Comparison of ENCODE assay signal across 8 mouse cellular contexts in genomic region chr2:72475797-72476485, GRCm38 (mm10). TPM values are rescaled to one million over a fixed set of nuclear protein-coding genes. Genes with fewer than 3 reads are reported as not detected.
DNase-seq lines count a peak whose midpoint lies in the region; ATAC-seq lines count a peak whose summit lies in the region.

Cdca7 (plus strand) TSS chr2:72476159.

- peak; percentile 70 for ATAC-seq in inflammation-experienced regulatory T-cells, adult 6 months
- peak; percentile 69 for ATAC-seq in megakaryocyte progenitor cell, adult 5-6 weeks (replicated peaks; ENCODE audit: poor library complexity)

- intact Hi-C loops in gastrocnemius, postnatal 14 days (cut with DNase I; ENCODE audit: low total_unique reads): no loop called here
- intact Hi-C loops in left cerebral cortex, postnatal 10 days (cut with DNase I): no loop called here

- DNase-seq in adipocyte (ENCODE audit: low spot score): peak; percentile 72
- DNase-seq in embryo, embryonic 10 days (ENCODE audit: low spot score): peak; percentile 92
- peak; percentile 67 for DNase-seq in gastrocnemius, postnatal 14 days
- DNase-seq in left cerebral cortex, postnatal 10 days (ENCODE audit: extremely low spot score in 1 of 2, low spot score in 2 of 2): peak; percentile 25 to 72
- DNase-seq in right cerebral cortex, postnatal 10 days (ENCODE audit: low spot score in 2 of 2): peak; percentile 68
- peak; percentile 78 for DNase-seq in urinary bladder, postnatal 25 days (ENCODE audit: low spot score)

RNA-seq across cellular contexts. Expression of gene Cdca7, which starts in this region (rescaled TPM):
- total RNA-seq in gastrocnemius, postnatal 14 days (2021): 1 to 10 TPM; 1.0 to 2.4 TPM
- polyA plus RNA-seq in inflammation-experienced regulatory T-cells, adult 6 months (2017; shearing (Covaris generic)): 10 to 100 TPM; 25.9 to 43.7 (median 27.9) TPM
- total RNA-seq in left cerebral cortex, postnatal 10 days (2021): 1 to 10 TPM; 6.0 to 7.0 TPM
- 155 and 165 TPM in 2 replicates for total RNA-seq in megakaryocyte progenitor cell, adult 5-6 weeks (2015)
- 221 and 252 TPM in 2 replicates for total RNA-seq in megakaryocyte progenitor cell, adult 5-6 weeks (2017)

Comparison
In these comparisons a context has a peak if more than half of its experiments do, and no peak if none do; other contexts are left out.
1. Peak in every context shown above with its lines: DNase-seq and ATAC-seq.
2. RNA of gene Cdca7 (total RNA-seq): 155 to 252 TPM in megakaryocyte progenitor cell, adult 5-6 weeks; 6.0 to 7.0 TPM in left cerebral cortex, postnatal 10 days and 1.0 to 2.4 TPM in gastrocnemius, postnatal 14 days; every median in the first group is over 10 times any median in the second.